ENCODE assay signal across 14 mouse cellular contexts in genomic region chr4:3413493-3414441, GRCm38 (mm10).
A peak's percentile ranks its signal among the peaks of the same experiment; 100 is the strongest.
DNase-seq lines count a peak whose midpoint lies in the region; ATAC-seq lines count a peak whose summit lies in the region.
"Had no signal": no experiment of that assay in that cellular context is flagged by ENCODE, and none has a peak within 500 bp of the region (broad histone marks: within the 10 kb centered on the region; RNA-seq: fewer than 3 reads in every experiment).

No protein-coding gene starts in this region.

- no peak overlapping the region for H3K27ac ChIP-seq in heart, embryonic 16.5 days (ENCODE audit: low read length)
- no peak overlapping the region for H3K27ac ChIP-seq in stomach, embryonic 16.5 days (ENCODE audit: low read length)
- H3K27ac ChIP-seq: embryonic facial prominence, embryonic 13.5 days; hindbrain, embryonic 15.5 days had no signal

- DNase-seq in heart, adult 8-10 months (ENCODE audit: low spot score), result no peak
- peak; percentile 0 for DNase-seq in lung, postnatal 36 days
- DNase-seq in lung, postnatal 10 days, result no peak
- peak; percentile 9 to 30 for DNase-seq in kidney, postnatal 4 days
- DNase-seq in adrenal gland, adult 2 months, result no peak
- no peak for DNase-seq in retina, postnatal 1 day
- DNase-seq: cerebellum, adult 18-20 months; gastrocnemius, postnatal 36 days; thymus, postnatal 36 days had no signal

- H3K27me3 ChIP-seq in heart, embryonic 16.5 days (ENCODE audit: control insufficient read depth, insufficient read depth, low read length), result no peaks in the 10 kb centered on the region
- H3K27me3 ChIP-seq in stomach, embryonic 16.5 days (ENCODE audit: control insufficient read depth, insufficient read depth, low read length), result no peaks in the 10 kb centered on the region
- H3K27me3 ChIP-seq: embryonic facial prominence, embryonic 13.5 days; hindbrain, embryonic 15.5 days had no signal

- H3K9ac ChIP-seq in heart, embryonic 16.5 days (ENCODE audit: low read length), result no peak overlapping the region
- no peak overlapping the region for H3K9ac ChIP-seq in stomach, embryonic 16.5 days (ENCODE audit: low read length)
- H3K9ac ChIP-seq: embryonic facial prominence, embryonic 13.5 days; hindbrain, embryonic 15.5 days had no signal

- no peaks in the 10 kb centered on the region for H3K9me3 ChIP-seq in heart, embryonic 16.5 days (replicated peaks; ENCODE audit: control insufficient read depth, low read length)
- H3K9me3 ChIP-seq in stomach, embryonic 16.5 days (replicated peaks; ENCODE audit: control insufficient read depth, low read length), result no peaks in the 10 kb centered on the region
- H3K9me3 ChIP-seq: embryonic facial prominence, embryonic 13.5 days; hindbrain, embryonic 15.5 days had no signal

- ATAC-seq in heart, embryonic 16.5 days (replicated peaks; ENCODE audit: extremely low read depth, insufficient read depth, low FRiP score), result peak; percentile 10; the same call in 1 of the 2 replicates
- peak; percentile 64; the same call in 1 of the 2 replicates for ATAC-seq in stomach, embryonic 16.5 days (ENCODE audit: insufficient read depth, low FRiP score)
- ATAC-seq: forebrain, embryonic 16.5 days had no signal

- no peak overlapping the region for H3K4me2 ChIP-seq in heart, embryonic 16.5 days (ENCODE audit: low read depth, low read length)
- no peak overlapping the region for H3K4me2 ChIP-seq in stomach, embryonic 16.5 days (ENCODE audit: low read depth, low read length)
- H3K4me2 ChIP-seq: embryonic facial prominence, embryonic 13.5 days; hindbrain, embryonic 15.5 days had no signal

- no peaks in the 10 kb centered on the region for H3K36me3 ChIP-seq in heart, embryonic 16.5 days (ENCODE audit: control insufficient read depth, insufficient read depth)
- no peaks in the 10 kb centered on the region for H3K36me3 ChIP-seq in stomach, embryonic 16.5 days (ENCODE audit: control insufficient read depth, insufficient read depth, low read length)
- H3K36me3 ChIP-seq: embryonic facial prominence, embryonic 13.5 days; hindbrain, embryonic 15.5 days had no signal

- no peak overlapping the region for H3K4me3 ChIP-seq in heart, embryonic 16.5 days (ENCODE audit: low read length)
- H3K4me3 ChIP-seq in stomach, embryonic 16.5 days (replicated peaks; ENCODE audit: low read length), result no peak overlapping the region
- H3K4me3 ChIP-seq: embryonic facial prominence, embryonic 13.5 days; hindbrain, embryonic 15.5 days had no signal

- peaks cover 2% of the 10 kb centered on the region; the same call in 1 of the 2 replicates for H3K4me1 ChIP-seq in heart, embryonic 16.5 days (ENCODE audit: control insufficient read depth, insufficient read depth, low read length)
- peaks cover 4% of the 10 kb centered on the region; the same call in 1 of the 2 replicates for H3K4me1 ChIP-seq in stomach, embryonic 16.5 days (ENCODE audit: control insufficient read depth, insufficient read depth, low read length)
- H3K4me1 ChIP-seq: embryonic facial prominence, embryonic 13.5 days; hindbrain, embryonic 15.5 days had no signal

- WGBS in heart, embryonic 16.5 days, result 24% methylated on average over 15 of the region's 15 CpGs
- 28% methylated on average over 15 of the region's 15 CpGs for whole genome bisulfite sequencing in stomach, embryonic 16.5 days

Comparison
In these comparisons a context has a peak if more than half of its experiments do, and no peak if none do; other contexts are left out.
1. DNase-seq: peak in lung, postnatal 36 days (single experiment) and kidney, postnatal 4 days (2 of 2); none in heart, adult 8-10 months (single experiment), lung, postnatal 10 days (single experiment), adrenal gland, adult 2 months (single experiment) and retina, postnatal 1 day (single experiment).